Mouse (Mus musculus) ES-E14 (cell line): Measurements from ENCODE around the gene Vezf1.

Experiments
- CHD2 ChIP-seq: IDR thresholded peaks from 2 replicates; pipeline ENCODE4 v1.6.1; 2014; ENCODE audit warnings: mild to moderate bottlenecking, low read depth, low read length, inconsistent platforms
- HCFC1 ChIP-seq: IDR thresholded peaks from 2 replicates; pipeline ENCODE4 v1.6.1; 2012; ENCODE audit warnings: low read length, inconsistent platforms, borderline replicate concordance; ENCODE audit not compliant: insufficient read depth
- MAFK ChIP-seq: IDR thresholded peaks from 2 replicates; pipeline ENCODE4 v1.6.1; 2014; ENCODE audit warnings: mild to moderate bottlenecking, low read depth, low read length, inconsistent platforms; ENCODE audit not compliant: insufficient read depth
- ZC3H11A ChIP-seq: IDR thresholded peaks from 2 replicates; pipeline ENCODE4 v1.6.1; 2012; ENCODE audit warnings: low read depth, mild to moderate bottlenecking, inconsistent platforms, low read length, borderline replicate concordance
- ZNF384 ChIP-seq: IDR thresholded peaks from 2 replicates; pipeline ENCODE4 v1.6.1; 2012; ENCODE audit warnings: low read depth, low read length, inconsistent platforms

GRCm38 (mm10) chr11:88059141-88059540, 8.9 kb upstream of the Vezf1 start:
- no peak for TF ChIP-seq CHD2
- no peak for TF ChIP-seq HCFC1
- no peak for TF ChIP-seq MAFK
- peak; percentile 68 for TF ChIP-seq ZC3H11A
- TF ChIP-seq ZNF384, result no peak
